Mouse (Mus musculus) midbrain, embryonic 11.5 days (tissue): ENCODE measurements around the gene Nlrc5. TPM values are rescaled to one million over a fixed set of nuclear protein-coding genes. Genes with fewer than 3 reads are reported as not detected.
"Not testable (repeated sequence)": the region's sequence is repeated elsewhere in the genome, so short reads cannot be mapped to it uniquely, and the experiment has no call there.

Experiments used
- ATAC-seq: fragments of 200-750 bp; cut with Nextera tagmentation; 2 replicates; pipeline ENCODE4 v1.8.0; 2017; ENCODE audit warnings: moderate TSS enrichment, moderate library complexity; ENCODE audit not compliant: low FRiP score
- DNase-seq: peaks from one replicate; pipeline ENCODE4 v3.0.0; 2015; ENCODE audit warnings: low spot score; ENCODE audit errors: missing footprints
- H3K27ac ChIP-seq: fragments of 300-500 bp; sonication (generic); 2 replicates; pipeline ENCODE4 v1.5.1; 2014; ENCODE audit warnings: low read depth, low read length
- H3K27me3 ChIP-seq: fragments of 300-500 bp; sonication (generic); 2 replicates; pipeline ENCODE4 v1.6.1; 2014; ENCODE audit warnings: mild to moderate bottlenecking, low read length, moderate library complexity, mixed read lengths; ENCODE audit not compliant: control insufficient read depth, insufficient read depth
- H3K36me3 ChIP-seq: fragments of 300-500 bp; sonication (generic); 2 replicates; pipeline ENCODE4 v1.6.1; 2014; ENCODE audit warnings: mild to moderate bottlenecking, low read length, moderate library complexity, mixed read lengths; ENCODE audit not compliant: control insufficient read depth, insufficient read depth
- H3K4me1 ChIP-seq: fragments of 300-500 bp; sonication (generic); 2 replicates; pipeline ENCODE4 v1.6.1; 2014; ENCODE audit warnings: low read length; ENCODE audit not compliant: control insufficient read depth, insufficient read depth
- H3K4me2 ChIP-seq: fragments of 300-500 bp; sonication (generic); 2 replicates; pipeline ENCODE4 v1.6.1; 2014; ENCODE audit warnings: mild to moderate bottlenecking, moderate library complexity
- H3K4me3 ChIP-seq: fragments of 300-500 bp; sonication (generic); 2 replicates; pipeline ENCODE4 v1.5.1; 2014; ENCODE audit warnings: low read depth, low read length
- H3K9ac ChIP-seq: fragments of 300-500 bp; sonication (generic); 2 replicates; pipeline ENCODE4 v1.6.1; 2014; ENCODE audit warnings: low read length
- H3K9me3 ChIP-seq: fragments of 300-500 bp; sonication (generic); 2 replicates; pipeline ENCODE4 v1.6.1; 2016; ENCODE audit warnings: low read length; ENCODE audit not compliant: control insufficient read depth
- WGBS: fragments of 180-500 bp; shearing (Covaris S2); extraction: QIAGEN DNeasy Blood & Tissue Kit; methylation state at CpG from one replicate; pipeline ENCODE4 v1.1.7; 2014; 5-methylcytosine and 5-hydroxymethylcytosine counted together
- polyA plus RNA-seq: library from polyadenylated mRNA; unstranded; fragments of >200 nt; fragmentation: Nextera tagmentation; extraction: Ambion mirVana; gene quantifications from 2 replicates; pipeline ENCODE4 v1.2.1, GENCODE M21; 2014

Nlrc5 gene
- polyA plus RNA-seq, 1 experiment from 2014 or later = not detected

- peaks cover 35% of the 10 kb centered on the region for H3K36me3 ChIP-seq
- no peak for DNase-seq
These were observed 42.0 kb upstream of the Nlrc5 start for GRCm38 (mm10) chr8:94392147-94392546.

GRCm38 (mm10) chr8:94392648-94393047 is 41.5 kb upstream of the Nlrc5 start:
- Histone ChIP-seq H3K27ac (no peak overlapping the region), H3K9me3 (no peaks in the 10 kb centered on the region), H3K4me1 (peaks cover 5% of the 10 kb centered on the region), H3K4me3 (no peak overlapping the region), H3K9ac (no peak overlapping the region), H3K36me3 (peaks cover 35% of the 10 kb centered on the region), H3K27me3 (no peaks in the 10 kb centered on the region), H3K4me2 (no peak overlapping the region)
- no peak for DNase-seq
- 93% methylated on average over 6 of the region's 6 CpGs for WGBS
- no peak for ATAC-seq

More at GRCm38 (mm10) chr8:94392147-94392546, 42.0 kb upstream of the Nlrc5 start:
- no peak for ATAC-seq
- H3K4me2 ChIP-seq = no peak overlapping the region
- 76% methylated on average over 12 of the region's 12 CpGs for WGBS
- no peak overlapping the region for H3K9ac ChIP-seq
- H3K4me3 ChIP-seq = no peak overlapping the region
- H3K4me1 ChIP-seq = peaks cover 6% of the 10 kb centered on the region
- no peak overlapping the region for H3K27ac ChIP-seq
- no peaks in the 10 kb centered on the region for H3K27me3 ChIP-seq
- H3K9me3 ChIP-seq = no peaks in the 10 kb centered on the region

DNA sequence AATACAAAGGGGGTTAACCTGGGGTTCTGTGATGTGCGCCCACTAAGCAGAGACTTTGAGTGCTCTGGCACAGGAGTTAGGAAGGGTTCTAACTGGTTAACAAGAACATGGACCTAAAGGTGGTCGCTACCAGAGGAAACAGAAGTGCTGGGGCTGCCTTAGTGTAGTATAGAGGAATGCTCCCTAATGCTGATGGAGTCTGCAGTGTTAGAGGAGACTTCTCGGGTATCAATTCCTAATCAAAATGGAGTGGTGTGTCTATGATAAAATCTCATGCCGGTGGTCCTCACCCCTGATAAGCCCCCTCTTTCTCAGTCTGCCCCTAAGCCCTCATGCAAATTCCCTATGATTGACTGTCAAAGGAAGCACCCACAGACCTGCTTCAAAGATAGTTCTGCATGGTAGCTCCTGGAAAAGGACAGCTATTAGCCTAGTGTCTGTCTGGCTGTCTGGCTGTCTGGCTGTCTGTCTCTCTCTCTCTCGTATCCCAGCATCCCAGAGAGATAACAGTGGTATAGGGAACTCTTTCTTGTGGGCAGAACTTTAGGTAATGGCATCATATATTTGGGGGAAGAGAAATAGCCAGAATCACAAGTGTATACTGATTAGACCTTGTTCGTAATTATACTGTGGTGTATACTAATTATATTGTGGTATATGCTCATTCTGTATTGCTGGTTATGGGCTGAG is 38.2 kb upstream of the Nlrc5 start:
- Histone ChIP-seq H3K4me2 (no peak overlapping the region), H3K36me3 (peaks cover 26% of the 10 kb centered on the region), H3K4me1 (no peaks in the 10 kb centered on the region), H3K27me3 (no peaks in the 10 kb centered on the region), H3K27ac (no peak overlapping the region), H3K4me3 (no peak overlapping the region), H3K9me3 (no peaks in the 10 kb centered on the region), H3K9ac (no peak overlapping the region)
- DNase-seq = peak; percentile 64
- no peak for ATAC-seq
- WGBS = 88% methylated on average over 6 of the region's 6 CpGs

DNA sequence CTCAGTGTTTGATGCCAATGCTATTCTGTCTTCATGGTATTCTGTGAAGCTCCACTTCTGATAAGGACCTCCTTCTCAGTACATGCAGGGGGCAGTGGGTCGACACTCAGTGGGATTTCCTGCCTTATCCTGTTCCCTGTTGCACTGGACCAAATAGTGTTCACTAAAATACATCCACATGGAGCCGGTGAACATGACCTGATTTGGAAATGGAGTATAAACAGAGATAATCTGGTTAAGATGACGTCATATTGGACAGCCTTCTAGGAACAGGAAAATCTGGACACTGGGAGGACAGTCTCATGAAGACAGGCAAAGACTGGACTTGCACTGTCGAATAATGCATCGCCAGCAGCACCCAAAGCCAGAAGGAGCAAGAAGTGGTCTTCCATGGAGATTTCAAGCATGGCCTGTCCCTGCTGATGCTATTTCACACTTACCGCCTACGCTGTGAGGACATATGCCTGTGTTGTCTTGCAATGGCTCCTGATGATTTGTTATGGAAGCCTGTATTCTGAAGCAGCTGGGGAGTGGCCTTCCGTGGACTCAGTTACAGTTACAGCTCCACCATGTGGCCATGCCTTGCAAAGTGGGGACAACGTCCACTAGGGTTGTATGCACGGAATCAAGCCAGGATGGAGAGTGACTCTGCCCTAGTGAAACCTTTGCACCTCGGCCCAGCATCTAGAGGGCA is 37.0 kb upstream of the Nlrc5 start:
- peak; percentile 87 for DNase-seq
- peak; percentile 35; the same call in 1 of the 2 replicates for ATAC-seq
- no peak overlapping the region for H3K4me3 ChIP-seq
- WGBS = 72% methylated on average over 11 of the region's 11 CpGs
- H3K27ac ChIP-seq = no peak overlapping the region
- H3K9ac ChIP-seq = no peak overlapping the region
- no peaks in the 10 kb centered on the region for H3K27me3 ChIP-seq
- H3K9me3 ChIP-seq = no peaks in the 10 kb centered on the region
- peaks cover 14% of the 10 kb centered on the region; the same call in 1 of the 2 replicates for H3K36me3 ChIP-seq
- no peak overlapping the region for H3K4me2 ChIP-seq
- H3K4me1 ChIP-seq = no peaks in the 10 kb centered on the region

GRCm38 (mm10) chr8:94398587-94398986 is 35.6 kb upstream of the Nlrc5 start:
- H3K4me1 ChIP-seq = no peaks in the 10 kb centered on the region
- H3K36me3 ChIP-seq = peaks cover 12% of the 10 kb centered on the region; the same call in 1 of the 2 replicates
- no peaks in the 10 kb centered on the region for H3K9me3 ChIP-seq
- 84% methylated on average over 6 of the region's 6 CpGs for WGBS
- H3K9ac ChIP-seq = no peak overlapping the region
- H3K4me2 ChIP-seq = no peak overlapping the region
- no peaks in the 10 kb centered on the region for H3K27me3 ChIP-seq
- no peak overlapping the region for H3K27ac ChIP-seq
- ATAC-seq (no peak), DNase-seq (peak; percentile 45)
- no peak overlapping the region for H3K4me3 ChIP-seq

- Histone ChIP-seq H3K4me2 (no peak overlapping the region), H3K4me3 (no peak overlapping the region), H3K36me3 (peaks cover 9% of the 10 kb centered on the region; the same call in 1 of the 2 replicates), H3K9ac (no peak overlapping the region), H3K4me1 (no peaks in the 10 kb centered on the region), H3K27ac (no peak overlapping the region), H3K27me3 (no peaks in the 10 kb centered on the region), H3K9me3 (no peaks in the 10 kb centered on the region)
- 82% methylated on average over 3 of the region's 3 CpGs for WGBS
- ATAC-seq (no peak), DNase-seq (peak; percentile 51)
These were observed 34.7 kb upstream of the Nlrc5 start for GRCm38 (mm10) chr8:94399361-94399953.

GRCm38 (mm10) chr8:94399957-94400356 is 34.2 kb upstream of the Nlrc5 start:
- not testable (repeated sequence) for ATAC-seq, H3K9ac ChIP-seq, H3K9me3 ChIP-seq, H3K27me3 ChIP-seq, DNase-seq, H3K36me3 ChIP-seq, H3K4me3 ChIP-seq, H3K27ac ChIP-seq, H3K4me2 ChIP-seq, H3K4me1 ChIP-seq
- 67% methylated on average over 2 of the region's 2 CpGs for WGBS

DNA sequence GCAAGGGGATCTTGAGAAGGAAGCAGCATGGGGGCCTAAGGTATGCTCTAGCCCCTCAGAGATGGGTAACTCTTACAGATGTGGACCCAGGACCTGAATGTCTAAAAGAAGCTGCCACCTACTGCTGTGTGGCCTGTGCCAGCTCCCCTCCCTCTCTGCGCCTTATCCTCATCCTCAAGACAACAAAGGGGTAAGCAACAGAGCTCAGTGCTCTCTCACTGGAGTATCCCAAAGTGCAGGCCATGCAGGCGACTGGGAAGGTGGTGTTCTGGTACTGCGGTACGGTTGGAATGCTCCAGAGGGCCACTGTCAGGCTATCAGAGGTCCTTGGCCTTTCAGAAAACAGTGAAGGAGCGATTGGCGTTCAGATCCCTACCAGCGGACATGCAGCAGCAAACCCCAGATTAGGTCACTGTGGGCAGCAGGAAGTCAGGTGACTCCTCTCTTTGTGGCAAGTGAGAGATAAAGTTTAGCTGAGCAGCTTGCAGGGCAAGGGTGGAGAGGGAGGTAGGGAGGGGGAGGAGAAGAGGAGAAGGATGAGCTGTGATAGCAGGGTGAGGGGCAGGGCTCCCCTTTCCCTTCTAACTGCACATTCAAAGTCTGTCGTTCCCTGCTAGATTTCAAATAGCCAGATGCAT is 25.6 kb upstream of the Nlrc5 start:
- no peaks in the 10 kb centered on the region for H3K36me3 ChIP-seq
- H3K4me3 ChIP-seq = no peak overlapping the region
- H3K27me3 ChIP-seq = no peaks in the 10 kb centered on the region
- no peaks in the 10 kb centered on the region for H3K4me1 ChIP-seq
- ATAC-seq = no peak
- no peak overlapping the region for H3K4me2 ChIP-seq
- peak; percentile 21 for DNase-seq
- 73% methylated on average over 8 of the region's 8 CpGs for WGBS
- no peak overlapping the region for H3K27ac ChIP-seq
- no peaks in the 10 kb centered on the region for H3K9me3 ChIP-seq
- H3K9ac ChIP-seq = no peak overlapping the region

DNA sequence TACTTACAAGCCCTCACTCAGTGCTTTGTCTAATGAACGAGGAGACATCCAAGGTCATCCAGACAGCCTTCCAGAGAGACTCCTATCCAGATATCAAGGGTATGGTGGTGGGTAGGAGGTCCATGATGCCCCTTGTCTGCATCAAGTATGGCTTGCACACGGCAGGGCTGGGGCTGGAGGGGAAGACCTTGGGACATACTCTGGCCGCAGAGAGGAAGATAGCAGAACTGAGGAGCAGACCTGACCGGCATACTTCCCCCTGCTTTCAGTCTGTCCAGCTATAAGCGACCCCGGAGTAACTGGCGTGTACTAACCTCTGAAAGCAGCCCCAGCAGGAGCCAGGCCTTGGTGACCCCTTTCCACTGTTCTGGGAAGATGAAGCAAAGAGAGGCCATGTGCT is 24.6 kb upstream of the Nlrc5 start:
- Histone ChIP-seq H3K4me3 (no peak overlapping the region), H3K27me3 (no peaks in the 10 kb centered on the region), H3K9me3 (no peaks in the 10 kb centered on the region), H3K4me2 (no peak overlapping the region), H3K9ac (no peak overlapping the region), H3K4me1 (no peaks in the 10 kb centered on the region), H3K36me3 (no peaks in the 10 kb centered on the region), H3K27ac (no peak overlapping the region)
- 86% methylated on average over 7 of the region's 7 CpGs for WGBS
- DNase-seq (no peak), ATAC-seq (no peak)
